ENCODE assay signal across 22 mouse cellular contexts in genomic region chr14:102615588-102616309, GRCm38 (mm10).
A peak's percentile ranks its signal among the peaks of the same experiment; 100 is the strongest.
DNase-seq lines count a peak whose midpoint lies in the region; ATAC-seq and TF ChIP-seq lines count a peak whose summit lies in the region.
"Had no signal": no experiment of that assay in that cellular context is flagged by ENCODE, and none has a peak within 500 bp of the region (broad histone marks: within the 10 kb centered on the region; RNA-seq: fewer than 3 reads in every experiment).

No protein-coding gene starts in this region.

- TF ChIP-seq CTCF in liver, adult 2 months (IDR thresholded peaks at IDR 0.05; ENCODE audit: low read depth, low read length), result no peak
- no peak for TF ChIP-seq CTCF in bone marrow macrophage, adult 2 months (IDR thresholded peaks at IDR 0.05; ENCODE audit: low read depth, low read length)
- no peak for TF ChIP-seq CTCF in hindbrain, postnatal 0 days (IDR thresholded peaks at IDR 0.05; ENCODE audit: low read depth)
- TF ChIP-seq CTCF in heart, adult 2 months (IDR thresholded peaks at IDR 0.05), result no peak

- H3K4me1 ChIP-seq in liver, adult 2 months (ENCODE audit: control insufficient read depth, insufficient read depth, low read length), result no peaks in the 10 kb centered on the region
- peaks cover 8% of the 10 kb centered on the region for H3K4me1 ChIP-seq in bone marrow macrophage, adult 2 months (ENCODE audit: control insufficient read depth, insufficient read depth, low read length)
- H3K4me1 ChIP-seq in forebrain, embryonic 14.5 days (ENCODE audit: control insufficient read depth, insufficient read depth, low read length), result peaks cover 4% of the 10 kb centered on the region; the same call in 1 of the 2 replicates
- no peaks in the 10 kb centered on the region; the same call in 1 of the 2 replicates for H3K4me1 ChIP-seq in hindbrain, postnatal 0 days (ENCODE audit: insufficient read depth, low read length)
- H3K4me1 ChIP-seq in heart, adult 2 months (ENCODE audit: control insufficient read depth, insufficient read depth, low read length), result no peaks in the 10 kb centered on the region
- H3K4me1 ChIP-seq: embryonic facial prominence, embryonic 10.5 days; heart, embryonic 10.5 days; liver, embryonic 13.5 days; lung, embryonic 15.5 days; stomach, embryonic 15.5 days had no signal

- DNase-seq in liver, adult 2 months (ENCODE audit: extremely low read depth, low read depth, low spot score), result peak; percentile 1
- no peak for DNase-seq in liver
- peak; percentile 58 for DNase-seq in forebrain, embryonic 14.5 days (ENCODE audit: low spot score)
- DNase-seq in hindbrain, postnatal 0 days (ENCODE audit: low spot score), result peak; percentile 41
- no peak for DNase-seq in left cerebral cortex, adult 9 months (ENCODE audit: low spot score in 2 of 2)
- no peak for DNase-seq in heart, adult 2 months
- DNase-seq in left cerebral cortex, postnatal 4 days, result no peak
- DNase-seq: B cell, adult 2 months; cerebellum, postnatal 10 days; gastrocnemius, postnatal 14 days; heart, postnatal 10 days; liver, embryonic 13.5 days had no signal

- H3K36me3 ChIP-seq in liver, adult 2 months (ENCODE audit: control insufficient read depth, insufficient read depth, low read length), result no peaks in the 10 kb centered on the region
- no peaks in the 10 kb centered on the region for H3K36me3 ChIP-seq in forebrain, embryonic 14.5 days (ENCODE audit: control insufficient read depth, insufficient read depth, low read length)
- no peaks in the 10 kb centered on the region for H3K36me3 ChIP-seq in hindbrain, postnatal 0 days (ENCODE audit: insufficient read depth, low read length)
- no peaks in the 10 kb centered on the region for H3K36me3 ChIP-seq in heart, adult 2 months (ENCODE audit: control insufficient read depth, insufficient read depth, low read length)
- H3K36me3 ChIP-seq: embryonic facial prominence, embryonic 10.5 days; heart, embryonic 10.5 days; limb, embryonic 10.5 days; liver, embryonic 13.5 days; lung, embryonic 15.5 days; stomach, embryonic 15.5 days had no signal

- H3K9ac ChIP-seq in liver, adult 2 months (ENCODE audit: low read depth, low read length), result no peak overlapping the region
- no peak overlapping the region for H3K9ac ChIP-seq in forebrain, embryonic 14.5 days (ENCODE audit: low read length)
- H3K9ac ChIP-seq in hindbrain, postnatal 0 days (replicated peaks; ENCODE audit: low read length), result no peak overlapping the region
- no peak overlapping the region for H3K9ac ChIP-seq in heart, adult 2 months (ENCODE audit: low read depth, low read length)
- H3K9ac ChIP-seq: liver, embryonic 13.5 days; lung, embryonic 15.5 days; stomach, embryonic 15.5 days had no signal

- peak; percentile 75 for ATAC-seq in forebrain, embryonic 14.5 days
- ATAC-seq in hindbrain, postnatal 0 days, result peak; percentile 80
- ATAC-seq: inflammation-experienced regulatory T-cells, adult 6 months; Patski had no signal

- H3K27ac ChIP-seq in liver, adult 2 months (replicated peaks; ENCODE audit: insufficient read depth, low read depth, low read length), result no peak overlapping the region
- H3K27ac ChIP-seq in bone marrow macrophage, adult 2 months (ENCODE audit: insufficient read depth, low read depth, low read length), result peak overlapping the region; percentile 67
- H3K27ac ChIP-seq in forebrain, embryonic 14.5 days (ENCODE audit: low read depth, low read length), result no peak overlapping the region
- H3K27ac ChIP-seq in hindbrain, postnatal 0 days, result no peak overlapping the region
- no peak overlapping the region for H3K27ac ChIP-seq in heart, adult 2 months
- H3K27ac ChIP-seq: embryonic facial prominence, embryonic 10.5 days; heart, embryonic 10.5 days; kidney, postnatal 0 days; layer of hippocampus, adult 2 months; limb, embryonic 10.5 days; liver, embryonic 13.5 days; lung, embryonic 15.5 days; stomach, embryonic 15.5 days had no signal

- 73% methylated on average over 7 of the region's 7 CpGs for WGBS in liver, adult 2 months
- WGBS in forebrain, embryonic 14.5 days, result 13% methylated on average over 7 of the region's 7 CpGs
- WGBS in hindbrain, postnatal 0 days, result 37% methylated on average over 7 of the region's 7 CpGs
- 70% methylated on average over 7 of the region's 7 CpGs for WGBS in heart, adult 2 months

- H3K4me2 ChIP-seq in forebrain, embryonic 14.5 days (ENCODE audit: low read length), result peak overlapping the region; percentile 20; the same call in 1 of the 2 replicates
- peak overlapping the region; percentile 6; the same call in 1 of the 2 replicates for H3K4me2 ChIP-seq in hindbrain, postnatal 0 days (ENCODE audit: low read depth, low read length)
- H3K4me2 ChIP-seq: liver, embryonic 13.5 days; lung, embryonic 15.5 days; stomach, embryonic 15.5 days had no signal

- no peak overlapping the region for H3K4me3 ChIP-seq in liver, adult 2 months (ENCODE audit: insufficient read depth, low read depth, low read length)
- H3K4me3 ChIP-seq in bone marrow macrophage, adult 2 months (ENCODE audit: insufficient read depth, low read length), result peak overlapping the region; percentile 59
- H3K4me3 ChIP-seq in forebrain, embryonic 14.5 days (ENCODE audit: low read depth, low read length), result no peak overlapping the region
- H3K4me3 ChIP-seq in hindbrain, postnatal 0 days (ENCODE audit: low read length), result no peak overlapping the region
- H3K4me3 ChIP-seq in heart, adult 2 months, result no peak overlapping the region
- H3K4me3 ChIP-seq: embryonic facial prominence, embryonic 10.5 days; heart, embryonic 10.5 days; layer of hippocampus, adult 2 months; limb, embryonic 10.5 days; liver, embryonic 13.5 days; lung, embryonic 15.5 days; stomach, embryonic 15.5 days had no signal

- no peak for TF ChIP-seq POLR2A in liver, adult 2 months (IDR thresholded peaks at IDR 0.05; ENCODE audit: extremely low read depth, insufficient read depth, low read length)
- TF ChIP-seq POLR2A in bone marrow macrophage, adult 2 months (IDR thresholded peaks at IDR 0.05; ENCODE audit: borderline replicate concordance, low read depth, low read length), result no peak
- TF ChIP-seq POLR2A in heart, adult 2 months (IDR thresholded peaks at IDR 0.05; ENCODE audit: insufficient read depth, low read depth, low read length), result no peak

- intact Hi-C loops in heart, adult 2 months (cut with DNase I), result no loop called here
- intact Hi-C loops in left cerebral cortex, postnatal 4 days (cut with DNase I), result no loop called here

- no peaks in the 10 kb centered on the region for H3K9me3 ChIP-seq in forebrain, embryonic 14.5 days (replicated peaks; ENCODE audit: control insufficient read depth, low read length)
- H3K9me3 ChIP-seq in hindbrain, postnatal 0 days (ENCODE audit: low read length), result no peaks in the 10 kb centered on the region
- H3K9me3 ChIP-seq: embryonic facial prominence, embryonic 10.5 days; heart, embryonic 10.5 days; limb, embryonic 10.5 days; liver, embryonic 13.5 days; lung, embryonic 15.5 days; stomach, embryonic 15.5 days had no signal

- no peaks in the 10 kb centered on the region for H3K79me2 ChIP-seq in liver, adult 2 months (ENCODE audit: control insufficient read depth, insufficient read depth, low read length)
- H3K79me2 ChIP-seq in heart, adult 2 months (replicated peaks; ENCODE audit: control insufficient read depth, insufficient read depth, low read length), result no peaks in the 10 kb centered on the region

- no peaks in the 10 kb centered on the region for H3K27me3 ChIP-seq in liver, adult 2 months (ENCODE audit: control insufficient read depth, insufficient read depth, low read length)
- H3K27me3 ChIP-seq in forebrain, embryonic 14.5 days (replicated peaks; ENCODE audit: control insufficient read depth, insufficient read depth, low read length), result no peaks in the 10 kb centered on the region
- H3K27me3 ChIP-seq in hindbrain, postnatal 0 days (ENCODE audit: insufficient read depth, low read length), result no peaks in the 10 kb centered on the region
- H3K27me3 ChIP-seq in heart, adult 2 months (ENCODE audit: control insufficient read depth, insufficient read depth, low read length), result no peaks in the 10 kb centered on the region
- H3K27me3 ChIP-seq: liver, embryonic 13.5 days; lung, embryonic 15.5 days; stomach, embryonic 15.5 days had no signal

- TF ChIP-seq EP300 in heart, adult 2 months (IDR thresholded peaks at IDR 0.05; ENCODE audit: insufficient read depth, low read depth, low read length), result no peak

Comparison
In these comparisons a context has a peak if more than half of its experiments do, and no peak if none do; other contexts are left out.
1. DNase-seq: peak in liver, adult 2 months (single experiment), forebrain, embryonic 14.5 days (single experiment) and hindbrain, postnatal 0 days (single experiment); none in liver (single experiment), left cerebral cortex, adult 9 months (0 of 2), heart, adult 2 months (0 of 2) and left cerebral cortex, postnatal 4 days (single experiment).